Mouse (Mus musculus): Measurements from ENCODE around the gene Tmem242. TPM values are rescaled to one million over a fixed set of nuclear protein-coding genes. Genes with fewer than 3 reads are reported as not detected.

The Tmem242 gene
- polyA plus RNA-seq, 1 experiment from 2014 or later: 118 TPM

GRCm38 (mm10) chr17:5371521-5371920 is 68.5 kb downstream of the Tmem242 start:
- H3K4me2 ChIP-seq (ENCODE audit: low read depth, low read length): no peak overlapping the region
- no peak overlapping the region for H3K27ac ChIP-seq (ENCODE audit: low read length)
- H3K9me3 ChIP-seq (ENCODE audit: control insufficient read depth, low read length): peaks cover 2% of the 10 kb centered on the region; the same call in 1 of the 2 replicates
- H3K4me1 ChIP-seq (replicated peaks; ENCODE audit: control insufficient read depth, insufficient read depth, low read length): no peaks in the 10 kb centered on the region
- H3K36me3 ChIP-seq (ENCODE audit: control insufficient read depth, insufficient read depth, low read length): no peaks in the 10 kb centered on the region
- no peaks in the 10 kb centered on the region for H3K27me3 ChIP-seq (ENCODE audit: control insufficient read depth, insufficient read depth, low read depth, low read length)
- no peak overlapping the region for H3K4me3 ChIP-seq (ENCODE audit: low read length)
- H3K9ac ChIP-seq (ENCODE audit: low read length): no peak overlapping the region
- ATAC-seq (ENCODE audit: low read depth): no peak
- 62% methylated on average over 7 of the region's 7 CpGs for WGBS

GRCm38 (mm10) chr17:5371032-5371431 is 69.0 kb downstream of the Tmem242 start:
- Histone ChIP-seq H3K27me3 (ENCODE audit: control insufficient read depth, insufficient read depth, low read depth, low read length) (no peaks in the 10 kb centered on the region), H3K27ac (ENCODE audit: low read length) (no peak overlapping the region), H3K36me3 (ENCODE audit: control insufficient read depth, insufficient read depth, low read length) (no peaks in the 10 kb centered on the region), H3K4me2 (ENCODE audit: low read depth, low read length) (no peak overlapping the region), H3K9ac (ENCODE audit: low read length) (no peak overlapping the region), H3K4me3 (ENCODE audit: low read length) (no peak overlapping the region), H3K4me1 (replicated peaks; ENCODE audit: control insufficient read depth, insufficient read depth, low read length) (no peaks in the 10 kb centered on the region), H3K9me3 (ENCODE audit: control insufficient read depth, low read length) (peaks cover 2% of the 10 kb centered on the region; the same call in 1 of the 2 replicates)
- 72% methylated on average over 4 of the region's 4 CpGs for WGBS
- no peak for ATAC-seq (ENCODE audit: low read depth)

- WGBS: 62% methylated on average over 8 of the region's 8 CpGs
- ATAC-seq (ENCODE audit: low read depth): no peak
Measured at GRCm38 (mm10) chr17:5365992-5366398, 74.1 kb downstream of the Tmem242 start.

More at GRCm38 (mm10) chr17:5365992-5366398, 74.1 kb downstream of the Tmem242 start:
- H3K36me3 ChIP-seq (ENCODE audit: control insufficient read depth, insufficient read depth, low read length): no peaks in the 10 kb centered on the region
- H3K4me1 ChIP-seq (replicated peaks; ENCODE audit: control insufficient read depth, insufficient read depth, low read length): no peaks in the 10 kb centered on the region
- no peak overlapping the region for H3K9ac ChIP-seq (ENCODE audit: low read length)
- no peak overlapping the region for H3K27ac ChIP-seq (ENCODE audit: low read length)
- H3K27me3 ChIP-seq (ENCODE audit: control insufficient read depth, insufficient read depth, low read depth, low read length): no peaks in the 10 kb centered on the region
- H3K4me3 ChIP-seq (ENCODE audit: low read length): no peak overlapping the region
- H3K4me2 ChIP-seq (ENCODE audit: low read depth, low read length): no peak overlapping the region
- H3K9me3 ChIP-seq (ENCODE audit: control insufficient read depth, low read length): peaks cover 2% of the 10 kb centered on the region; the same call in 1 of the 2 replicates

Small RNA genes lying within 50 kb of the gene (microRNA-seq; reads per million reads assigned to microRNA genes)
- not detected for gene Gm22475

Other genes starting within 250 kb of the Tmem242 start
- gene Ldhal6b, start 21.5 kb downstream of the Tmem242 start, polyA plus RNA-seq (2015; fragmentation: Nextera tagmentation; extraction: Ambion mirVana): not detected in 2 replicates
- gene Zdhhc14, start 52.3 kb upstream of the Tmem242 start, polyA plus RNA-seq (2015; fragmentation: Nextera tagmentation; extraction: Ambion mirVana): 0.58 and 0.60 TPM in 2 replicates

Data from lung, embryonic 16.5 days (tissue).